Mouse (Mus musculus) naive thymus-derived CD4-positive, alpha-beta T cell, adult 2 months (primary cell): ENCODE measurements around the gene Mcu.

ENCODE experiments used
- DNase-seq: peaks from one replicate; pipeline ENCODE4 v3.0.0-alpha.2; 2011; ENCODE audit warnings: low read depth

Gene Mcu

DNA sequence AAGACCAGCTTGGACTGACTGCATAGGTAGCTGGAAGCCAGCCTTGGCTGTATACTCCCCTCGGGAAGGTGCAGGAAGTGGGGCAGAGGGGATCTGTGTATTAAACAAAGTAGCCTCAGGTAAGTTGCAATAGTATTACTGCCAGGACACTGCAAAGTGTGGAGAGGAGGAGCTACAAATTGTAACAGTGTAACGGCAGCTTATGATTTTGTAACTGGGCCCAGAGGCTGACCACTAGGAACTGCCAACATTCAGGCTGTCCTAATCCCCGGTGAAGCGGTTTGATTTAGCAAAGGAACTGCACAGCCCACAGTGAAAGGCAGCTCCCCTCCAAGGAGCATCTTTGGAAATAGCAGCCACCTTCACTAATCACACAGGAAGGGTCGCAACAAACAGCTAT, 3.2 kb downstream of the Mcu start:
- no peak for DNase-seq

DNA sequence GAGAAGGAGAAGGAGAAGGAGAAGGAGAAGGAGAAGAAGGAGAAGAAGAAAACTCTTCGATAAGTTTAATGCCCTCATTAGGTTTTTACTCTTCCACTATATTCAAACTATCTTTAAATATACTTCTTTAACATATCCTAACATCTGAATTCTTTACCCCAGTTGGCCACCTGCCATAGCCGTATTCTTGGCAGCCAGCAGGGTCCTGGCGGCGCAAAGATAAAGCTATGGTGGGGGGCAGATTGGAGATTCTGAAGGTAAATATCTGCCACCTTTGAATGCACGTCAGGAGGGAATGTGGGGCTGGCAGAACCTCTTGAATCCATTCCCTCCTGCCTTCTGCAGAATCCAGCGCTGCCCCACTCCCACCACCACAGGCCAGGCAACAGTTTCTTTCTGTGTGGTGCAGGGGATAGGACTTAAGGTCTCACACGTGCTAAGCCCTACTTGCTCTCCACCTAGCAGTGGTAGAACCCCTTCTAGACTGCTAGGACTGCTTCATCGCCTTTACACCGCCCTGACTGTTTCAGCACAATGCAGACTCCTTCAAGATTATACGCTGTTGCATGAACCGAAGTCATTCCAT, 11.5 kb downstream of the Mcu start:
- no peak for DNase-seq

DNA sequence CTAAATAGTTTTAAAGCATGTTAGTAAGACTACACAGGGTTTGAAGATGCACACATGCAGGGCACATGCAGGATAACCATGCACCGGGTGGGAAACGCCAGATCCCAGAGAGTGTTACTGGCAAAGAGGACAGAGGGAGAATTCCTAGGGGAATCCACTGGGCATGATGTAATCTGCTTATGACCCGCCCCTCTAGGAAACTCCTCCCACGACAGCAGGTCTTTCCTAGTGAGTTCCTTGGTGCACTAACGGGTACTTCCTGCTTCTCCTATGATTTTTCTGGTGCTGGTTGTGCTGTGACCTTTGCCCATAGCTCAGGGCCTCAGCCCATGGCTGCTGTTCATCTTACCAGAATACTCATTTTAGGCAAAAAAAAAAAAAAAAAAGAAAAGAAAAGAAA, 12.6 kb downstream of the Mcu start:
- DNase-seq: no peak

DNA sequence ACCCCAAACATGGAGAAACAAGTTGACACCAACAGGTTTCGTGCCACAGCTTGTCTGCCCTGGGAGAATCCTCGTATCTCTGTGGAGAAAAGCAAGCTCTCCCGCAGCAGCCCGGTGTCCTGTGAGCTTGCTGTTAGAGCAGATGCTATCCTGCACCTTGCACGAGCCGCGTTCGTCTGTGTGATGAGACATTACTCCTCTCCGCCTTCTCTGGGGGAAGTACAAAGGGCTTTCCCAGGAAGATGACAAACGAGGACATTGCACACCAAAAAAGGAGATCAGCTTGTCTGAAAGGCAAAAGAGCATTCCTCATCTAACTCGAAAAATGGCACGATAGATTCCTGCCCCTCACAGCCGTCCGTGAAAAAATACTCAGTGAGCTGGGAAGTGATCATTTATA, 13.6 kb downstream of the Mcu start:
- no peak for DNase-seq

DNA sequence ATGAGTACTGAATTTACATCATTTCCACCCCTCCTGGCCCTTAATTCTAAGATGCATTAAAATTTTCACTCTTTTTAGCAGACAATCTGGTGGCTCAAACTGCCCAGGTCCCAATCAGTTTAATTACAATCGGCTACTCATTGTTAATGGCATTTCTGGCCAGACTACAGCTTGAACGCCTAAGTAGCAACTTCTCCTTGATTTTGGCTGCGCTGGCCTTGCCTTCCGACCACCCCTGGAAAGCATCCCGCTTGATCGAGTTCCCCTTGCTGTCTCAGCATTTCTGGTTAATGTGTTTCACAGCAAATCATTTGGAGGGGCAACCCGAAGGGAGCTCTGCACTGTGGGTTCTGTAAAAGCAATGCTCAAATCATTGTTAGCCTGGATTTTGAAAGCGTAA, 14.4 kb downstream of the Mcu start:
- DNase-seq: no peak

DNA sequence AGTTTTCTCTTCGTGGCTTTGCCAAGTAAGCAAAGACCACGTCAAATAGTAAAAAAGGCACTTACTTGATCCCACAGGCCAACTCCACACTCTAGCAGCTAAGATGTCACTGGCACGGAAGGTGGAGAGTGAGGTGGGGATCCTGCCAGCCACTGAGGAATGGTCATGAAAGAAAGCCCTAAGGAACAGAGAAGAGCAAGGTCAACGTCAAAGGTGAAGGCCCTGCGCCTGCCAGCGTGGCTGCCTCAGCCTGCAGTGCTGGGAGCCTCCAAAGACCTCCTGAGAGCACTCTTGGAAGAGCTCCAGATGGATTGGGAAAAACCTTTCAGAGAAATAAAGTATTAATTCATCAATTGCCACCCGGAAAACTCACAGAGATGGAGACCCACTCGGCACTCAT, 16.0 kb downstream of the Mcu start:
- no peak for DNase-seq

DNA sequence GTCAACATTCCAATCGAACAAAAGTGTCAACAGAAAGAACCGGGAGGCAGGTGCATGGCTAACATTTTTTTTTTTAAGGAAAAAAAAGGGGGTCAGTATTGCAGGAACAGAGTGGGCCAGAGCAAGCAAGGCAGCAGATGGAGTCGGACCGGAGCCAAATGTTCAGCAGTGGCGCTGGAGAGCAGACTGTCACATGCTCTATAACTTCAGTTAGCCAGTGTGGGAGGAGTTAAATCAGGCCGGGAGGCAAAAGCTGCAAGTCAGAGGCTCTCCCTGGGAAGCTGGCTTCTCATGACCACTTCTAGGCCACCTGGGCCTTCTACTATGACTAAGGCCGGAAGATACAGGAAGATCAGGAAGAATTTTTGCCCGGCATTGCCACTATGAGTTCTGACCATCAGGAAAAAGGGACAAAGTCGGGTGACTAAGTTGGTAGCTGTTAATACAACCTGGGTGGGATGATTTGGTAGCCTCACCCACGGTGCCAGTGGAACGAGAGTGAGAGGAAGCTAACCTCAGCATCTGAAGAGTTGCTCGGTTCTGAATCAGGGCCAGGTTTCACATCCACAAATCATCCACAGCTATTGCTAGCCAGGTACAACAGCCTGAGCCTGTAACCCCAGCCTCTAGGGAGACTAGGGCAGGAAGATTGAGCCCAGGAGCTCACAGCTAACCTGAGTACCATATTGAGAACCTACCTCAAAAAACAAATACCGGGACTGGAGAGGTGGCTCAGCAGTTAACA, 22.5 kb downstream of the Mcu start:
- DNase-seq: no peak

DNA sequence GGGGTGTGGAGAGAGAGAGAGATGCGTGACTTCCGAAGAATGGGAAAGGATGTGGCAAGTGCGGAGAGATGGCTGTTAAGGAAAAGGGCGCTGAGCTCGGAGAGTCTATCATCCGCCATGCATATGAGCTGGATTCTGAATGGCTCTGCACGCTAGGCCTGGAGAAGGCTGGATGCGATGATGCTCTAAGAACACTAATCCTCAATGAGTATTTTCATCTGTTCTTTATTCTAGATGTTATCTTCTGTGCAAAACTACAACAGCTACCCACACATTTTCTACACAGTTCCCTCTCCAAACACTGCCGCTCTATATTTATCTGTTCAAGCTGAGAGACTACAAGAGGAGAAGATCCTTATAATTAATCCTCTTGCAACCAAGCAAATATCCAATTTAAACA, 25.9 kb downstream of the Mcu start:
- no peak for DNase-seq

DNA sequence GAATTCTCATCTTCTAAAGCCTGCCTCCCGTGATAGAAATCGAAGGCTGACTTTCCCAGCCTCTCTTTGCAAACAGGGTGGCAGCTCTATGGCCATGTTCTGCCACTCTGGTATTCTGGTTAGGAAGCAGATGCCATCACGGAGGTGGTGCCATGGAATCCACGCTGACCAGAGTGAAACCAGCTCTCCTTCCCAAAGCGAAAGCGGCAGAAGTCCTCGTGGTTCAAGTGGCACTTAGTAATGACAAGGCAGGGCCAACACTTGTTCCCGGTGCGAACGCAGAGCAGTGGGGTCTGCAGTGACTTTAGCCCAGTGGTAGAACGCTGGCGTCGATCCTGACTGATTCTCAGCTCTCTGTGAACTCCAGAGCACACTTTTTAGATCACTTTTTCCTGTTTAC, 26.6 kb downstream of the Mcu start:
- no peak for DNase-seq

DNA sequence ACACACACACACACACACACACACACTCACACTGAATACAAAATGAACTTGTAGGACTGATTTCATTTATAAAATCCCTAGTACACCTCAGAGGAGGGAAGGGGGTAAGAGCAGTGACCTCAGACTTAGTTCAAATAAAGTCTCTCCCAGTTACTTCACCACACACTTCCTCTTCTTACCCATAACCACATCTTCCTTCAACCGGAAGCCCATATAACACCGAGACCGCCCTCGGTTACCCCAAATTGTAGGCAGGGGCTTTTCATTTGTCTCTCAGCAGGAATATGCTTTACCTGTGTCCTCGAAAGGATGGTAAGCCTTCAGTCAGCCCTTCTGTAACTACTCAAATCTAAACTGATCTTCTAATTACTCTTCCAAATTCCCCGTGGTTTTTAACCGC, 27.1 kb downstream of the Mcu start:
- DNase-seq: peak; percentile 72

DNA sequence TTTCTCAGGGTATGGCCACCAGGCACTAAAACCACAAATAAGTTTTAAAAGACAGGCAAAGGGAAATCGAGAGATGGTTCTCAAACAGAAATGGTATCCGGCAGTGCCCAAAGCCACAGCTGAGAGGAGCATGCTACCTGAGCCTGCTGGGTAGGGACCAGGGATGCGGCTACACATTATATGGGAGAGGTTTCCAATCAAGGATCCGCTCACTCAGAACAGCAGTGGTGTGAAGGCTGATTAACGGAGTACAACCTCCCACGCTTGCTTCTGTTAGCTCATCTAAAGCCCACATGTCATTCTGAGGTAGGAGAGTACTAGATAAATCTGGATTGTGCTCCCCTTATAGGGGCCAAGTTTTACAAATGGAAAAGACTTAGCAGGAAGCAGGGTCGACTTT, 28.4 kb downstream of the Mcu start:
- DNase-seq: no peak

DNA sequence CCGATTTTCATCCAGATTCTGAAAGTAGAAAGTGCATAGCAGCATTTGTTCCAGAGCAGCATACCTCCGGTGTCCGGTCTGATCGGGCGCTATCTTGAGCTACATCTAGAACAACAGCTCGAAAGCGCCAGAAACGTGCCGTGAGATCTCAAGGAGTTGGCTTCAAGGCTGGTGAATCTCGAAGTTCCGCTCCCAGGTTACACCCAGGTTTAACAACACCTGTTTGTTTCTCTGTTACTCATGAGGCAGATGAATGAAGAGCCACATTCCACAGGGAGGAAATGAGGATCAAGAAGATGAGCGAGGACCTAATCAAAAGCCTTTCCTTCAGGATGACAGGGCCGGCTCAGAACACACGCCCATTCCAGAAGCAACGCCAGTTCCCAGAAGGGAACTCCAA, 29.7 kb downstream of the Mcu start:
- DNase-seq: no peak

DNA sequence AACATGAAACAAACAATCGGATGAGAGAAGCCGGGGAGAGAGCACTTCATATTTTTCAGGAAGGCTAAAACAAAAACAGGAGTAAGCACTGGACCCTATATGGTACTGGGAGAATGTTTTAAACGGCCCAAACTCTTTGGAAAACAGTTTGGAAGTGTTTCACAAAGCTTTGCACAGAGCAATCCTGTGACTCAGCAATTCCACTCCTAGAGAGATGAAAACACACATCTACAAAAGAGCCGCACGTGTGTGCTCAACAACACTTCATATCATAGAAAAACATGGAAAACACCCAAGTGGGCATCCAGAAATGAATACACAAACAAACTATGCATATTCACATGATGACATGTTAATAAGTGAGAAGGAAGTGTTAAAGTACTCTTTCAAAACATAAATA, 30.9 kb downstream of the Mcu start:
- DNase-seq: no peak

DNA sequence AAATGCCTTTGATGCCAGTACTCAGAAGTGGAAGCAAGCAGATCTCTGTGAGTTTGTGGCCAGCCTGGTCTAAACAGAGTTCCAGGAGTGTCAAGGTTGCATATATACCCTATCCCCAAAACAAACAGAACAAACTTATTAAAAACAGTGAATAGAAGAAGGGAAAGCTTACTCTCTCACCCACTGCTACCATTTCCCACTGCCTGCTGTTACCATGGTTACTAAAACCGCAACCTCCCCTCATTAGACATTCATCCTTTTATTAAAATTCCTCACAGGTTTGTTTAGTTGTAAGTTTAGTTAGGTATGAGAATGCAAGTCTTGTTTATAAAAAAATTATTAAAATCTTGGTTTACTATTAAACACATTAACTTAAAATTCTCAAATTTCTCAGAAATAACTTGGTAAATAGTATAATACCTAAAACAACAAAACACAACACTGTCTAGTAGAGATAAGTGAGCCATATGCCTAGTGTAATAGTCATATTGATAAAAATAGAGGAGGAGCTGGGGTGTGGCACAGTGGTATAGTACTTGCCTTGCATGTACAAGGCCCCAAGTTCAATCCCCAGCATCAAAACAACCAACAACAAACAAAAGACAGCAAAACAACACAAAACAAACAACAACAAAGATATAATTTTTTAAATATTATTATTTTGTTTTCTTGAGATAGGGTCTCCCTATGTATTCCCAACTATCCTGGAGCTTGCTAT, 34.5 kb downstream of the Mcu start:
- no peak for DNase-seq

DNA sequence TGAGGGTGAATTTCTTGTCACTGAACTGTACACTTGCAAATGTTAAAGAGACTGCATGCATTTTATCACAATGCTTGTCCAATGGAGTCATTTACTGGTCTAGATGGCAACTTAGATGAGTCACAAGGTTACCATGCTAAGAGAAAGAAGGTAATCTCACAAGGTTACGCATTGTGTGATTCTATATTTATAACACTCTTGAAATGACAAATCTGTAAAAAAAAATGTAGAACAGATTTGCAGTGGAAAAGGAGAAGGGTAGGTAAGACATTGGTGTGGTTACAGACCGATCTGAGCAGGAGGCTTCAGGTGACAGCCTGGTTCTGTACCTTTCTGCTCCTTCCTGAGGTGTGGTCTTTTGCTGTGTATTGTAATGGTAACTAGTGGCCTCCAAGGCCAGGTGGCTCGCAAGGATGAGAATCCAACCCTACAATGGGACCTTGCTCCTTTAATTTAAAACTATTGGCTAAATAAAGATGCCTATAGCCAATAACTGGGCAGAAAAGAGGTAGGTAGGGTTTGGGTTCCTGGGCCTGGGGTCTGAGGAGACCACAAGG, 35.8 kb downstream of the Mcu start:
- no peak for DNase-seq

DNA sequence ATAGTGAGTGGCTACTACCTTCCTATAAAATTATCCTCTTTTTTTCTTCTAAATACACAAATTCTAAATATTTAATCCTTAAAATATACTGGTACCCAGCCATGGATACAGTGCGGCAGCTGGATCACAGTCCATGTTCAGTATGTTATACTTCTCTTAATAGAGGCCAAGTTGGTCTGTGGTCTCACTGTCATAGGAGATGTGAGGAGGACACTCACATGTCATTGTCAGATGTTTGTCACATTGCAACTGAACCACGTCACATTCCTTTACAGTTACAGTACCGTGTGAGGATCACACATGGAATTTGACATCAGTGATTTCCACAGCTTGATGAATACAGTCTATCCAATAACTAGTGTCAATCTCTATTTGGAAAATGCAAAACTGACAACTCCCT, 36.8 kb downstream of the Mcu start:
- DNase-seq: no peak

DNA sequence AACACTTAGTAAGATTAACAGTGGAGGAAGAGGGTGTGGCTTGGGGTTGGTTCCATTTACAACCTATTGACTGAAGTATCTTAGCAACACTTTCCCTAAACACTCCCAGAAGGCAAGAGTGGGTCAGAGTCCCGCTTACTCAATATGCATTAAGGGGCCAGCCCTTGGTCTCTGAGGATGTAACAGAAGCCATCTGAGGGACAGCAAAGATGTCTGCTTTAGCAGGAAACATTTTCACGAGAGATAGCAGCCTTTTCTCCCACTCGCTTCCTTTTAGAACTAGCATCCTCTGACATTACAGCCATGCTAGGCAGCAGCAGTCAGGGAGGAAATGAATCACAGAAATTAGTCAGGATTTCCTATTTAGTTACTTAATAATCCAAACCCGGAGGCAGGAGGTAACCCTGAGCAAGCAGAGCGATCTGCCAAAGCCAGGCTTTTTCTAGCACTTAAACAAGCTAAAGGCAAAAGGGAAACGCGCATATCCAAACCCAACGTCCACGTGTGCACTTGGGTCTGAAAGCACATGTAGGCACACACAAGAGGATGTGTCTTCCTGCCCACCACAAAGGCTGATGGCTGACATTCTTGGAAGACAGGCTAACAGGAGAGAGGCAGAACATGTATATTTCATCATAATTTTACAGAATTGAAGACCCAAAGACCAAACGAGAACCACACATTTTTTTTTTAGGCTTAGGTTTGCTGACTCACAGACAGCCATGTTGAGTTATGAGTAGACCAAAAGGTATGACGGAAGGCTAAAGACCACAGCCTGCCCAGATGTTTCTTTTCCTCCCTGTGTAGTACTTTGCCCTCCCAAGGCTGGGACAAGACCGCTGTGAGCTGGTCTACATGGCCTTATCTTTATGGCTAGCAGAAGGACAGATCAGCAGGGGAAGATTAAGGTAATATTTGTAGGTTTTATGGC, 38.4 kb downstream of the Mcu start:
- DNase-seq: peak; percentile 68

DNA sequence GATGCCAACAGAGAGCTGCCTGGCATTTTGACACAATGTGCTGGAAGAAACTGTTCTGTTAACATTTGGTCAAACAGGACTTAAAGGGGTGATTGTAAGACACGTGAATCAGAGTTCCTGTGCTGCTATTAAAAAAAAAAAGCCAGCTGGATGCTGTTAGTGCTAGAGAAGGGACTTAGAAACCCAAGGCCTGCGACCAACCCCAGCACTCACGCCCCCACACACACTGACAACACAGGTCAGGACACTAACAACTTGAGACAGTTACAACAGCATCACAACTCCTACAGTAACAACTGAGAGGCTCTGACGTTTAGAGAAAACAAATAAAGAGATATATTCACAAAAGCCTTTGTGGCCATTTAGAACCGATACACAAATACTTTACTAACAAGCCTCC, 40.2 kb downstream of the Mcu start:
- DNase-seq: no peak

DNA sequence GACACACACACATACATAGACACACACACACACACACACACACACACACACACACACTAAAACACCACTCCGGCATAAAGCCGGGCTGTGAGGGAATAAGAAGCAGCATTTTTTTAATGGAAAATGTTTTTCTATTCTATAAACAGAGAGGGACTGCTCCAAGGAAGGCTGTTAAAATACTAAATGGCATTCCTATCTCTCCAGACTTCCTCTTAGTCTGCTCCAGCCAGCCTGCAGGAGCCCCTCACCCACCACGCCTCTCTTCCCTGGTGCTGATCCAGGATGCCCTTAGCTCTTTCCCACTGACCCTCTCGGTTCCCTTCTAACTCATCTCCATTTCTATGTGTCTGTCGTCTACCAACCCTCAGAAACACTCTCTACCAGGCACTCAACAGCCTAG, 44.5 kb downstream of the Mcu start:
- no peak for DNase-seq

DNA sequence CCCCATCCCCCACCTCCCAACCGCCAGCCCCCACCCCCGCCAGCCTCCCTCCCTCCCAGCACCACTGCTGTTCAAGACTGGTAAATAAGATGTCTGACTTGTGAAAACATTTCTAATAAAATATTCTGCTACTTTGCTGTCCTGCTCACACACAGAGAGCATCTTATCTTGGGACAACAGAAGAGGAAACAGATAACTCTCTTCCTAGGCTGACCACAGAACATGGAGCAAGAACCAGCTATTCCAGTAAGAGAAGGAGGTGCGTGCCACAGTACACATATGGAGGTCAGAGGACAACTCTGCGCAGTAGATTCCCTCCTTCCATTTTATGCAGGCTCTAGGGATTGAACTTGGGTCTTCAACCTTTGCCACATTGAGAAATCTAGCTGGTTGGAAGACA, 45.2 kb downstream of the Mcu start:
- DNase-seq: no peak

DNA sequence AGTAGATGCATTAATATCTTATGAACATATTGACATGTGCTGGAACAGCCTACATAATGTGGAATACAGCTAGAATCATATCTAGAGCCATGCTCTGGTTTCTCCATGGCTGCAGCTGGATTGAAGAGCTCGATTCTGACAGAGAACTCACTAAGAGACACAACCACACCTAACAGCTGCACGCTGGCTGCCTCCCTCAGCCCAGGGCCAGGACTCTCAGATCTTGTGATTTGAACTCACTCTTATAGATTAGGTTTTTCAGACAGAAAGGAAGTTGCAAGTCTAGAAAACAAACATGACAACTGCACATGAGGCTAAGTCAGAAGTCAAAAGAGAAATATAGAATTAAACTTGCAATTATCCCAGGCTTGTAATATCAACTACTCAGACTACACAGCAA, 45.7 kb downstream of the Mcu start:
- peak; percentile 49 for DNase-seq

DNA sequence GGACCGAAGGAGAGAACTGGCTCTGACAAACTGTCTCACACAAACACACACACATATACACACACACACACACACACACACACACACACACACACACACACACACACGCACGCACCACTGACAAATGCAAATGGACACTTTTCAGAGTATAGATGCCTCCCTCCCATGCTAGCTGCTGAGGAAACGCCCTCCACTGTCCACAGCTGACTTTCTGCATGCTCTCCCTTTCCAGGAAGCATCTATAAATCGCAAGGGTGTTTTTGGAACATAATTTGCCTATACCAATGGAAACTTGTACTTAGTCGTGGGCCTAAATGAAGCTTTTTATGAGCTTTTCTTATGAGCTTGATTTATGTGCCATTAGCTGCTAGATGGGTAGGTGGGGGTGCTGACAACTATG, 46.1 kb downstream of the Mcu start:
- DNase-seq: no peak
